Mouse (Mus musculus): ENCODE data around the gene Trak1. TPM values are rescaled to one million over a fixed set of nuclear protein-coding genes. Genes with fewer than 3 reads are reported as not detected.

Trak1 gene
- total RNA-seq, 4 experiments from 2014 or later, result 294 to 334 (median 302) TPM

DNA sequence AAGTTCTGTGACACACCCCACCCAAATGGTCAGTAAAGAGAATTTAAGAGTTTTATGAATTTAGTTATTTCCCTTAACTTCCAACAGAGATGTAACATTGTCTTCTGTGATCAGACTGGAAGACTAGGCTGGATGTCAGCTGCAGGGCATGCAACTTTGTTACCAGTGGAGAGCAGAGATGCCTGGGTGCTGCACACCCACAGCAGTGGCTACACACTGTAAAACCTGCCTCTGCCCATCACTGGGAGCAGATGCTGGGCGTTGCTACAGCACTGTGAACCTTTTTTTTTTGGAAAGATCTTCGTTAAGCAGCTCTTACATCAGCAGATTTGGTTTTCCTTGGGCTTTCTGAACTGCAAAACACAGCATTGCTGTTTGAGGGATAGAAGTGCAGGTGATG is 97.6 kb downstream of the Trak1 start:
- DNase-seq (ENCODE audit: low spot score), result no peak

DNA sequence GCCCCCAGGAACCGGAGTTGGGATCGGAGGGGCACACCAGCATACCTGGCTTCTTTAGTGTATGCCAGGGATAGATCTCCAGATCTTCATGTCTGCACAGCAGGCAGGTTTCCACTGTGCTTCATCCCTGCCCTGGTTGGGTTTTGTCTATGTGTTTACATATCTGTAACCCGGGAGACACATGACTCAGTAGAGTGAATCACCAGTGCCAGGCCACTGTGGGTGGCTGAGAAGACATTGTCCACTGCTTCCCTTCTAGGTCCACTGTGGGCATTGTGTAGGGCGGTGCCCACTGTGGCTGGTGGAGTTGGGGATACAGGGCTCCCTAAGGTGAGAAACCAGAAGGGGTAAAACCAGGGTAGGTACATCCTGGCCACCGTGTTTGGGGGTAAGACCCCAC is 98.5 kb downstream of the Trak1 start:
- DNase-seq (ENCODE audit: low spot score), result no peak

DNA sequence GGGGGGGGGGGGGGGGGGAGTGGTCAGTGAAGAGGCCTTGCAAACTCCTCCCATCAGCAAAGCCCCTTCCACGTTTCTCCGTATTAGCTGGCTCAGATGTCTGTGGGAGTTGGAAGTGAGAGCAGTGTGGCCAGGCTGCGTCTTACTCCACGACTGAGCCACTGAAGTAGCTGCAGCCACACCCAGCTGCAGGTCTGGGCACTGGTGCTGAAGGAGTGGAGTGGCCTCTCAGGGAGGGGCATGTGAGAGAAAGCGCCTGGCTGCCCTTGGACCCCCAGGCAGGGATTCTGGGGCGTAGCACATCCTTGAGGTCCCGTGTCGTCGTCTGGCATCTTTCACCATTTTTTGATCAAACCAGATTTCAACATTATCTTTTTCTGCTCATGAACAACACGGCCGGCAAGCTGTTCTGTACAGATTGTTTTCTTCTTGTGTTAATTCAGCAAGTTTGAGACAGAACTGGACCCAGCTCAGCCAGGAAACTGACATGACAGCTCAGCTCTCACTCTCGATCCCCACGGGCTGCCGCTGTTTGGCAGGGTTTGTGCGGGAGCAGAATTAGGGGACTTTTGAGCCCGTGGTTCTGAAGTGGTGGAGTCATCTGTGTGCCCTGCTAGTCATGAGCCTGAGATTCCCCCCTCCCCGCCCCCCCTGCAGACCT is 100.9 kb downstream of the Trak1 start:
- no peak for DNase-seq (ENCODE audit: low spot score)

DNA sequence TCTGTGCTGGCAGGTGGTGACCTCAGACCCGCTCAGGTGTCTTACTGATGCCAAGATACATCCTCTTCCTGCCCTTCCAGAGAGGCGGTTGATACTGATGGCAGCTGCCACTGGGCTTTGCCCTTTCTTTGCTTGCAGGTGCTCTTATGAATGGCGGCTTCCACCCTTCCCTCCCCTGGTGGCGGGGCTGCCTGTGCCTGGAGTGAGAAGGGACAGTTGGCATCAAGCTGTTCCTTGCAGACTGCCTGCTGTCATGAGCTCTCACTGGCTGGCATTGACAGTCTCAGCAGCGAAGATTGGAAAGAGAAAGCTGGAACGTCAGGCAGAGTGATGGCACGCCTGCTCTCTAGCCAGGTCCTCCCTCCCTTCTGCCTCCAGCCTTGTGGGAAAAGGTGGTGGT is 101.5 kb downstream of the Trak1 start:
- no peak for DNase-seq (ENCODE audit: low spot score)

DNA sequence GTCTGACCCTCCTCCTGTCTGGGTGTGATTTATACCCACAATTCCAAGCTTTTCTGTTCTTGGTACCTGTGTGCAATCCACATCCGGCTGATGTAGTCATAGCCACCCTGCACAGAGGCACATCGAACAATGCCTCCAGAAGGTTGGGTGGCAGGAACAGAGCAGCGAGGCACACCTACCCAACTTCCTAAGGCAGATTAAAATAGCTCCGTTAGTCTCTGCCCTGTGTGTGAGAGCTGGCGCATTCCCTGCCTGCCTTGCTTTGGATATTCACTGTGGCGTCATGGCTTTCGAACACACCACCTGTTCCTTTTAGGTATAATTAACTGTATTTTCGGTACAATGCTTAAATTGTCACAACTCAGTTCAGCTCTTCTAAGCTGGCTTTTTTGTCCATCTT is 103.3 kb downstream of the Trak1 start:
- DNase-seq (ENCODE audit: low spot score), result no peak

- no peak for DNase-seq (ENCODE audit: low spot score)
Observed at GRCm38 (mm10) chr9:121403157-121403671, 105.9 kb downstream of the Trak1 start.

GRCm38 (mm10) chr9:121403699-121404098 is 106.4 kb downstream of the Trak1 start:
- no peak for DNase-seq (ENCODE audit: low spot score)

DNA sequence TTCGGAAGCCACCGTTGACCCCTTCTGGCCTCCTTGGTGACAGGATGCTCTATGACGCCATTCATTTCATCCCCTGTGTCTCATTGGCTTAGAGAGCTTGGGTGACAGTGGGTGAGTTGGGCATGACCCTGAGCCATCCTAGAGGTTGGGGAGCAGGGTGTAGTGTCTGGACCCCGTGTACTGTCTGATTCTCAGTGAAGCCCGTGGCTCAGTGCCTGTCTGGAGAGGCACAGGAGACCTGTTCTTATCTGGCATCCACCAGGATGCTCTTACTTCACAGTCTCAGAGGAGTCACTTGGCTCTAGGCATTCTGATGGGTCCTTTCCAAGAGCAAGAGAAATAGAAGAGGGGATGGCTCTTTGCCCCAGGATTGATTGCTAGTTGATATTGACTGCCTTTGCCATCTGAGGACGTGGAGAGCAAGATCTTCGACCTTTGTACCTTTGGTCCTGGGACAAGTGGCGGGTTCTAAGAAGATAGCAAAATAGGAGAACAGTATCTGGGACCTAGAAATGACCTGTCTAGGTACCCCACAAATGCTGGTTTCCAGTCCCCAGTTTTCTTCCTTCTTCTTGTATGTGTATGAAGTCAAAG is 107.9 kb downstream of the Trak1 start:
- DNase-seq (ENCODE audit: low spot score), result no peak

DNA sequence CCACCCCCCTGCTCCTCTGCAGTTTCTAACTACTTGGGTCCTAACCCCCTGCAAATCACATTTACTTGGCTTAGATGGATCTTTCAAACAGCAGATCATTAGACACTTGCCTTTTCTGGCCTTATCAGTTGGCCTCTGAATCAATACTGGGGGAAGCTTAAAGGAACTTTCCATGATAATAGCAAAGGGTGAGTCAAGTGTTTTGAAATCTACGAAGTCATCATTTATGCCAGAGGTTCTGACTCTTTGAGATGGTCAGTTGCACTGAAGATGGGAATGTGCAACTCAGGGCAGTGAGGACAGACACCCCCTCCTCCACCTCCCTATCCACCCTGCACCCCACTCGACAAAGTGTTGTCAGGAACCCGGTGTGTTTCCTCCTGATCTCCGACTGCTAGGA is 108.5 kb downstream of the Trak1 start:
- no peak for DNase-seq (ENCODE audit: low spot score)

DNA sequence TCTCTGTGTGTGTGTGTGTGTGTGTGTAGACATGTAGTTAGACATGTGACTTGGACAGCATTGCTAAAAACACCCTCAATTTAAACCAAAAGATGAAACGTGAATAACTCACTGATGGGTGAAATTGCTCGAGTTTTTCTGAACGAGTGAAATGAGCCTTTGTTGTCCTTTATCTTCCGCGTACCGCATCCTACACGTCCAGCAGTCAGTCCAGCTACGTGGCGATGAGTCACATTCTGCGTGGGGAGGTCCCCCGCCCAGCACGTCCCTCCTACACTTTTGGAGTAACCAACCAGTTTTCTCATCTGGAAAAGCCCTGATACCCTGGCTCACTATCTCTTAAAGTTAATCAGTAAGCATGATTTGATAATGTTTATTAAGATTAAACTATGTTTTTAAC is 116.9 kb downstream of the Trak1 start:
- no peak for DNase-seq (ENCODE audit: low spot score)

GRCm38 (mm10) chr9:121415626-121416241 is 118.4 kb downstream of the Trak1 start:
- peak; percentile 71 for DNase-seq (ENCODE audit: low spot score)

DNA sequence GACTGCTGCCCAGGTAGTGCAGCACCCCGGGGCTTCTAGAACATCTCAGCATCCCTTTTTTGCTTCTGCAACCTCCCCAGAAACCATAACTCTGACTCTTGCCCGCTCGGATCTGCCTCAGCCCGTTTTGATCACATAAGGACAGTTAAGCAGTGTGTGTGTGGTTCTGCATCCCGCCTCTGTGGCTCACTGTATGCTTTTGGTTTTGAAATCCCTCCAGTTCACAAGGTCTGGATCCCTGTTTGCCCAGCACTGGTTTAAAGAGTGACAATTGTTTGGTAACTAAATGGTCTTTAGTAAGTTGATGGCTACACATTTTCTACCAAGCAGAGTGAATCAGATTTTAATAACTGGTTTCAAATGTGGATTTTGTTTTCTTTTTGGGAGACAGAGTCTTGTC is 119.2 kb downstream of the Trak1 start:
- no peak for DNase-seq (ENCODE audit: low spot score)

GRCm38 (mm10) chr9:121416872-121417637 is 119.8 kb downstream of the Trak1 start:
- DNase-seq (ENCODE audit: low spot score), result no peak

DNA sequence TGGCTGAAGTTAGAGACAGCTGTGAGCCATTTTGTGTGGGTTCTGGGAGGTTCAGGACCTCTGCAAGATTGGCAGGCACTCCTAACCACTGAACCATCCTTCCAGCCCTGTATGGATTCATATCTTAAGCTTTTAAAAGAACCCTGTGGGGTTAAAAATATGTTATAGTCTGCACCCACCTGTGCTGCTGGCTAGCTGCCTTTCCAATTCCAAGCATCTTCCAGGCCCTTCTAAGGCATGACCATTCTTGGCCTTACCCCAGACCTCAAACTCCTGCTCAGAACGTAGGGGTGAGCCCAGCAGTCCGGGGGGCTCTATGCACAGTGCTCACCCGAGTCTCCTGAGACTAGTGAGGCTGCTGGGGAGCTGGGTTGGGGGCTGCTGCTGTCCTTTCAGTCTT is 121.7 kb downstream of the Trak1 start:
- no peak for DNase-seq (ENCODE audit: low spot score)

- no peak for DNase-seq (ENCODE audit: low spot score)
Observed at GRCm38 (mm10) chr9:121419573-121419972, 122.3 kb downstream of the Trak1 start.

DNA sequence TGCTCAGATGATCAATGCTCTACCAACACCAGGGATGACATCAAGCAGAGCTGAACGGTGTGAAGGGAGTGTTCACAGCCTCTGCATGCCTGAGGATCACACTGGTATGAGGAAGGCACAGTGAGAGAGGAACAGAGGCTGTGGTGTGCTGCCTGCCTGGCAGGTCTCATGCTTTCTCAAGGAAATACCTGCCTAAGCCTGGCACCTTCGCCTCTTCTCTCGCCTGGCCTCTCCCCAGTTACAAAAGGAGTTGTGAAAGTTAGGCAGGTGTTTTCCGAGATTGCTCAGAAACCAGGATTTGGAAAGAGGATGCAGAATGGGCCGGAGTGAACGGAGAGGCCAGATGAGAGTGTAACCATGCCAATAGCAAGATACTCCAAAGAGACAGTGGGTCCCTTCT is 123.5 kb downstream of the Trak1 start:
- no peak for DNase-seq (ENCODE audit: low spot score)

GRCm38 (mm10) chr9:121422402-121422801 is 125.1 kb downstream of the Trak1 start:
- no peak for DNase-seq (ENCODE audit: low spot score)

- no peak for DNase-seq (ENCODE audit: low spot score)
Observed at GRCm38 (mm10) chr9:121423621-121424020, 126.3 kb downstream of the Trak1 start.

DNA sequence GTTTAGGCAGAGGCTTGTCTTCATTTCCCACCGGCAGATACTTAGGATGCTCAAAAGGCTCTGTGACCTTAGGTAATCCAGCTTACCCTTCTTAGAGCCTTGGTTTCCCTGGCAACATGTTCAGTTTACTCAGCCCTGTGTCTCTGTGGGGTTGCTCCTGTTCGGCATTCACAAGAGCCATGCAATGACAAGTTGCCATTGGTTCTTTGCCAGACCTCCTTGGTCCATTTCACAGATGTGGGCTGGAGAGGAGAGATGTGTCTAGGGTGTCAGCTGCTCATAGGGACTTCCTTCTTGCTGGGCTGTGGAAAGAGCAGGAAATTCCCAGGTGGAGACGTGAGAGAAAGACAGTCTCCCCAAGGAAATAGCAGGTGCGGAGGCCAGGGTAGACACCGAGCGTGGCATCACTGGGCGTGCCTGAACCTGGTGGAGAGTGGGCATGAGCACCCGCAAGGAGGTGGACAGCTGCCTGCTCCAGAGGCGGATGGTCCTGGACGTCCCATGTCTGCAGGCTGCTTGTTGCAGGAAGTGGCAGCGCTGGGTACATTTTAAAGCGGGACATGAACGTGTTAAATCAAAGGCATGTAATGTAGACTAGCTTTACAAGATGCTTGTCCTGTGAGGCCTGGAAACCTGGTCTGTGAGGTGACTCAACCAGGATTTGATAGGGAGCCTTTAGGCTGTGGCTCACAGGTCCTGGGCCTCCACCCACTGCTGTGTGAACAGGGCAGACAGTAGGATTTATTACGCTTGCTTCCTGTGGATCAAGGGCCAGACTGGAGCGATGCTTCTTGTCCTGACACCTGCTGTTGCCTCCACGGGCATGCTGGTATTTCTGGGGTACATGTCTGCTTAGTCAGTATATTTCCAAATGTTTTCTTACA is 127.2 kb downstream of the Trak1 start:
- no peak for DNase-seq (ENCODE audit: low spot score)

DNA sequence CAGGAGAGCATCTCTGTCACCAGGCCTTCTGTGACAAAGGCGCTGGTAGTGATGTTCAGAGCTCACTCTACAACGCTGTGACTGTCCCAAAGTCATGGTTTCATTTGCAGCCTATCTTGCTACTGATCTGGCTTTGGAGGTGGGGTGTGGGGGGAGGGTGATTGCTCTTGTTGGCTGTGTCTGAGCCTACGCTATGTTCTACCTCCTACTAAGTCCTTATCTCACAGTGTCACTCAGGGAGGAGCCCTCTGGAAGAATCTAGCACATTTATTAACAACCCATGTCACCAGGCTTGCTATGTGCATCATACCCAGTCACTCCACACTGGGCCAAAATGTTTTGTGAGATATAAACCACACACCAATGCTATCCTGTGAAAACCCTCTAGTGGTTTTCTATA is 129.1 kb downstream of the Trak1 start:
- no peak for DNase-seq (ENCODE audit: low spot score)

GRCm38 (mm10) chr9:121426902-121427301 is 129.6 kb downstream of the Trak1 start:
- DNase-seq (ENCODE audit: low spot score), result no peak
